Mouse (Mus musculus) midbrain, postnatal 0 days (tissue): ENCODE data around the gene Dnaaf5. TPM values are rescaled to one million over a fixed set of nuclear protein-coding genes. Genes with fewer than 3 reads are reported as not detected.

ENCODE experiments used
- ATAC-seq: fragments of 200-750 bp; cut with Nextera tagmentation; 2 replicates; pipeline ENCODE4 v1.8.0; 2017; ENCODE audit warnings: moderate number of reproducible peaks, mild to moderate bottlenecking, moderate TSS enrichment, moderate library complexity; ENCODE audit not compliant: low FRiP score
- DNase-seq: peaks from one replicate; pipeline ENCODE4 v3.0.0-alpha.2; 2015; ENCODE audit warnings: low spot score
- H3K27ac ChIP-seq: fragments of 300-500 bp; sonication (generic); 2 replicates; pipeline ENCODE4 v1.5.1; 2014; ENCODE audit warnings: low read depth, mild to moderate bottlenecking, low read length, mixed read lengths
- H3K27me3 ChIP-seq: fragments of 300-500 bp; sonication (generic); 2 replicates; pipeline ENCODE4 v1.6.1; 2014; ENCODE audit warnings: low read length, control low read depth, mixed read lengths; ENCODE audit not compliant: insufficient read depth
- H3K36me3 ChIP-seq: fragments of 300-500 bp; sonication (generic); 2 replicates; pipeline ENCODE4 v1.6.1; 2014; ENCODE audit warnings: low read length, control low read depth, mixed read lengths; ENCODE audit not compliant: insufficient read depth
- H3K4me1 ChIP-seq: fragments of 300-500 bp; sonication (generic); 2 replicates; pipeline ENCODE4 v1.6.1; 2014; ENCODE audit warnings: mild to moderate bottlenecking, control low read depth, antibody characterized with exemption, low read length, mixed read lengths; ENCODE audit not compliant: insufficient read depth
- H3K4me2 ChIP-seq: fragments of 300-500 bp; sonication (generic); 2 replicates; pipeline ENCODE4 v1.6.1; 2014; ENCODE audit warnings: low read depth, mild to moderate bottlenecking, low read length, mixed read lengths; ENCODE audit not compliant: poor library complexity, severe bottlenecking
- H3K4me3 ChIP-seq: fragments of 300-500 bp; sonication (generic); 2 replicates; pipeline ENCODE4 v1.5.1; 2014; ENCODE audit warnings: low read depth, mild to moderate bottlenecking, low read length, moderate library complexity
- H3K9ac ChIP-seq: fragments of 300-500 bp; sonication (generic); replicated peaks from 2 replicates; pipeline ENCODE4 v1.6.1; 2014; ENCODE audit warnings: mild to moderate bottlenecking, low read length, moderate library complexity, mixed read lengths; ENCODE audit not compliant: poor library complexity, severe bottlenecking
- H3K9me3 ChIP-seq: fragments of 300-500 bp; sonication (generic); 2 replicates; pipeline ENCODE4 v1.6.1; 2016; ENCODE audit warnings: low read length, control low read depth
- CTCF ChIP-seq: IDR thresholded peaks from 2 replicates; pipeline ENCODE4 v1.5.1; 2016; ENCODE audit warnings: antibody characterized with exemption, mild to moderate bottlenecking
- WGBS: fragments of 180-500 bp; shearing (Covaris S2); extraction: QIAGEN DNeasy Blood & Tissue Kit; methylation state at CpG from one replicate; pipeline ENCODE4 v1.1.7; 2014; 5-methylcytosine and 5-hydroxymethylcytosine counted together
- polyA plus RNA-seq: library from polyadenylated mRNA; unstranded; fragments of >200 nt; fragmentation: Nextera tagmentation; extraction: Ambion mirVana; gene quantifications from 2 replicates; pipeline ENCODE4 v1.2.1, GENCODE M21; 2015
- total RNA-seq: library from RNA; depleted of rRNA; stranded (reverse); fragments of >200 nt; gene quantifications from 2 replicates; pipeline ENCODE4 v1.2.3, GENCODE M21; 2014; rRNA removed

The Dnaaf5 gene
- total and polyA plus RNA-seq, 2 experiments from 2014 or later, result 2.9 to 14.0 TPM

GRCm38 (mm10) chr5:139229716-139230115 lies 79.7 kb downstream of the Dnaaf5 start:
- H3K4me2 ChIP-seq, result no peak overlapping the region
- ATAC-seq, result no peak
- WGBS, result 93% methylated on average over 3 of the region's 3 CpGs
- DNase-seq, result no peak
- H3K9me3 ChIP-seq, result no peaks in the 10 kb centered on the region
- no peak for TF ChIP-seq CTCF
- no peak overlapping the region for H3K9ac ChIP-seq
- H3K4me1 ChIP-seq, result no peaks in the 10 kb centered on the region
- H3K27ac ChIP-seq, result no peak overlapping the region
- H3K4me3 ChIP-seq, result no peak overlapping the region
- peaks cover 74% of the 10 kb centered on the region for H3K36me3 ChIP-seq
- no peaks in the 10 kb centered on the region for H3K27me3 ChIP-seq

- ATAC-seq, result no peak
- WGBS, result 75% methylated on average over 3 of the region's 3 CpGs
- no peak overlapping the region for H3K9ac ChIP-seq
- no peak for DNase-seq
- TF ChIP-seq CTCF, result no peak
- no peak overlapping the region for H3K4me3 ChIP-seq
- no peak overlapping the region for H3K27ac ChIP-seq
- H3K9me3 ChIP-seq, result no peaks in the 10 kb centered on the region
- H3K4me1 ChIP-seq, result no peaks in the 10 kb centered on the region
- H3K36me3 ChIP-seq, result peaks cover 73% of the 10 kb centered on the region
- no peaks in the 10 kb centered on the region for H3K27me3 ChIP-seq
- no peak overlapping the region for H3K4me2 ChIP-seq
Measured at GRCm38 (mm10) chr5:139232083-139232482, 82.1 kb downstream of the Dnaaf5 start.

- Histone ChIP-seq H3K27ac (no peak overlapping the region), H3K4me1 (no peaks in the 10 kb centered on the region), H3K4me3 (no peak overlapping the region), H3K27me3 (no peaks in the 10 kb centered on the region), H3K4me2 (no peak overlapping the region), H3K9ac (no peak overlapping the region), H3K36me3 (peaks cover 82% of the 10 kb centered on the region), H3K9me3 (no peaks in the 10 kb centered on the region)
- no peak for TF ChIP-seq CTCF
- WGBS, result 95% methylated on average over 4 of the region's 4 CpGs
- DNase-seq (no peak), ATAC-seq (no peak)
Measured at GRCm38 (mm10) chr5:139234423-139234822, 84.4 kb downstream of the Dnaaf5 start.

Other genes starting within 250 kb of the Dnaaf5 start
- 64.0 and 67.7 TPM in 2 replicates for gene Pdgfa, start 152.9 kb upstream of the Dnaaf5 start, total RNA-seq
- gene Pdgfa, start 152.9 kb upstream of the Dnaaf5 start, polyA plus RNA-seq, result 53.8 and 54.5 TPM in 2 replicates
- 312 and 397 TPM in 2 replicates for gene Prkar1b, start 222 bp upstream of the Dnaaf5 start, total RNA-seq
- 415 and 445 TPM in 2 replicates for gene Prkar1b, start 222 bp upstream of the Dnaaf5 start, polyA plus RNA-seq
- gene Sun1, start 50.4 kb downstream of the Dnaaf5 start, total RNA-seq, result 63.6 and 75.0 TPM in 2 replicates
- gene Sun1, start 50.4 kb downstream of the Dnaaf5 start, polyA plus RNA-seq, result 32.1 and 35.3 TPM in 2 replicates
- 48.5 and 48.9 TPM in 2 replicates for gene Get4, start 102.1 kb downstream of the Dnaaf5 start, total RNA-seq
- 135 and 142 TPM in 2 replicates for gene Get4, start 102.1 kb downstream of the Dnaaf5 start, polyA plus RNA-seq
- gene Adap1, start 175.4 kb downstream of the Dnaaf5 start, total RNA-seq, result 234 and 253 TPM in 2 replicates
- gene Adap1, start 175.4 kb downstream of the Dnaaf5 start, polyA plus RNA-seq, result 141 and 152 TPM in 2 replicates
- gene Cox19, start 201.2 kb downstream of the Dnaaf5 start, total RNA-seq, result 95.5 and 98.5 TPM in 2 replicates
- 79.4 and 90.0 TPM in 2 replicates for gene Cox19, start 201.2 kb downstream of the Dnaaf5 start, polyA plus RNA-seq
- gene Cyp2w1, start 202.4 kb downstream of the Dnaaf5 start, total RNA-seq, result not detected in 2 replicates
- gene Cyp2w1, start 202.4 kb downstream of the Dnaaf5 start, polyA plus RNA-seq, result not detected in 2 replicates
- gene Gpr146, start 227.5 kb downstream of the Dnaaf5 start, total RNA-seq, result 4.1 and 5.6 TPM in 2 replicates
- 3.0 and 3.9 TPM in 2 replicates for gene Gpr146, start 227.5 kb downstream of the Dnaaf5 start, polyA plus RNA-seq